15 mouse cellular contexts compared by ENCODE assay signal in the genomic region with DNA sequence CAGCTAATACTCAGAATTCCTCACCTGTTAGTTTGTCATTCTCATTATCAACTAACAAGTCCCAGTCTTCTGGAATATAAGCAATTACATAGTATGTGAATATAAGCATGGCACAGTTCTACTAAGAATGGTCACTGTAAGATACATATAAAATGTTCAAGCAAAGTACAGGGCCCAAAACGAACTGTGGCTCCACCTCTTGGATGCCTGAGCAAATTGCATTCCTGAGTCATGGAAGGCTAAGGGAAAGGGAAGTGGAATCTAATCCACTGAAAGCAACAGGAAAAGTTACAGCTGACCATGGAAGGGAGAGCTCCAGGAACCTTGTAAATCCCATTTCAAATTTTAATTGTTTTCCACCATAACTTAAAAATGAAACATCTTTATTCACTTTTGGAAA. TPM values are rescaled to one million over a fixed set of nuclear protein-coding genes. Genes with fewer than 3 reads are reported as not detected.
DNase-seq lines count a peak whose midpoint lies in the region; ATAC-seq and TF ChIP-seq lines count a peak whose summit lies in the region.
"Had no signal": no experiment of that assay in that cellular context is flagged by ENCODE, and none has a peak within 500 bp of the region (broad histone marks: within the 10 kb centered on the region; RNA-seq: fewer than 3 reads in every experiment).

No protein-coding gene starts in this region.

- H3K4me3 ChIP-seq in kidney, postnatal 0 days (replicated peaks; ENCODE audit: low read depth, low read length), result no peak overlapping the region
- H3K4me3 ChIP-seq: hindbrain, embryonic 10.5 days had no signal

- no peak overlapping the region for H3K4me2 ChIP-seq in kidney, postnatal 0 days (ENCODE audit: low read length)

- 10% methylated on average over 1 of the region's 1 CpGs for WGBS in kidney, postnatal 0 days

- no peaks in the 10 kb centered on the region for H3K36me3 ChIP-seq in kidney, postnatal 0 days (ENCODE audit: insufficient read depth, low read length)
- H3K36me3 ChIP-seq: G1E; hindbrain, embryonic 10.5 days had no signal

- no peak for ATAC-seq in kidney, postnatal 0 days (replicated peaks; ENCODE audit: low FRiP score, low read depth)
- ATAC-seq in megakaryocyte progenitor cell, adult 5-6 weeks (replicated peaks; ENCODE audit: poor library complexity), result peak; percentile 73

- H3K27me3 ChIP-seq in kidney, postnatal 0 days (ENCODE audit: insufficient read depth, low read length), result no peaks in the 10 kb centered on the region

- DNase-seq in cerebellum, postnatal 10 days, result peak; percentile 16 to 23
- DNase-seq in cerebellum, adult 18-20 months, result no peak
- DNase-seq in kidney, postnatal 0 days (ENCODE audit: low spot score), result no peak
- no peak for DNase-seq in kidney, adult 18-20 months
- peak; percentile 52 for DNase-seq in thymus, postnatal 4 days
- no peak for DNase-seq in thymus, postnatal 10 days (ENCODE audit: low spot score in 2 of 2)
- no peak for DNase-seq in right cerebral cortex, postnatal 36 days (ENCODE audit: low spot score in 2 of 2)
- DNase-seq: cerebellum, adult 8-10 months; liver had no signal

- H3K9ac ChIP-seq in kidney, postnatal 0 days (ENCODE audit: low read depth, low read length), result no peak overlapping the region

- H3K9me3 ChIP-seq in kidney, postnatal 0 days (replicated peaks; ENCODE audit: low read length), result no peaks in the 10 kb centered on the region
- H3K9me3 ChIP-seq: G1E; hindbrain, embryonic 10.5 days had no signal

- peak; percentile 61 for TF ChIP-seq CTCF in kidney, postnatal 0 days (IDR thresholded peaks at IDR 0.05; ENCODE audit: low read depth)

- no peaks in the 10 kb centered on the region for H3K4me1 ChIP-seq in kidney, postnatal 0 days (replicated peaks; ENCODE audit: insufficient read depth, low read length)
- H3K4me1 ChIP-seq: hindbrain, embryonic 10.5 days had no signal

- no peak overlapping the region for H3K27ac ChIP-seq in kidney, postnatal 0 days
- H3K27ac ChIP-seq: hindbrain, embryonic 10.5 days had no signal

RNA-seq across cellular contexts. Expression of a gene that starts 14.0 kb away (rescaled TPM):
- polyA plus RNA-seq in kidney, postnatal 0 days (2015; fragmentation: Nextera tagmentation; extraction: Ambion mirVana), result 140 and 145 TPM in 2 replicates
- total RNA-seq in megakaryocyte progenitor cell, adult 5-6 weeks (2015), result 15.4 and 17.0 TPM in 2 replicates
- total RNA-seq in megakaryocyte progenitor cell, adult 5-6 weeks (2017), result 10.2 and 18.0 TPM in 2 replicates
- total RNA-seq: adrenal gland, adult 18-20 months; G1E had no signal
- polyA plus RNA-seq: G1E had no signal

RNA-seq across cellular contexts. Expression of a gene that starts 57.9 kb away (rescaled TPM):
- polyA plus RNA-seq in kidney, postnatal 0 days (2015; fragmentation: Nextera tagmentation; extraction: Ambion mirVana), result 0.06 TPM in 1 of 2 replicates, not detected in the other
- total RNA-seq in megakaryocyte progenitor cell, adult 5-6 weeks (2015), result not detected in 2 replicates
- total RNA-seq in megakaryocyte progenitor cell, adult 5-6 weeks (2017), result not detected in 2 replicates
- total RNA-seq: left cerebral cortex, adult 8-10 months had no signal
- polyA plus RNA-seq: G1E; hindbrain, embryonic 10.5 days; kidney, embryonic 16.5 days had no signal

Comparison
In these comparisons a context has a peak if more than half of its experiments do, and no peak if none do; other contexts are left out.
1. DNase-seq: peak in cerebellum, postnatal 10 days (2 of 2) and thymus, postnatal 4 days (single experiment); none in cerebellum, adult 18-20 months (0 of 2), kidney, postnatal 0 days (single experiment), kidney, adult 18-20 months (single experiment), thymus, postnatal 10 days (0 of 2) and right cerebral cortex, postnatal 36 days (0 of 2).